Mouse (Mus musculus) heart, adult 2 months (tissue): ENCODE results near the gene Ell2. TPM values are rescaled to one million over a fixed set of nuclear protein-coding genes. Genes with fewer than 3 reads are reported as not detected.

Source experiments
- DNase-seq, 2 experiments: peaks; one replicate each; pipeline ENCODE4 v3.0.0; 2021
- H3K27ac ChIP-seq: fragments of 200-600 bp; 2 replicates; pipeline ENCODE4 v1.8.1; 2022
- H3K27me3 ChIP-seq: fragments of 200-500 bp; 2 replicates; pipeline ENCODE4 v1.6.1; 2012; ENCODE audit warnings: mild to moderate bottlenecking, low read length, inconsistent platforms, mixed read lengths; ENCODE audit not compliant: control insufficient read depth, insufficient read depth
- H3K36me3 ChIP-seq: fragments of 200-500 bp; 2 replicates; pipeline ENCODE4 v1.6.1; 2012; ENCODE audit warnings: low read length, inconsistent platforms; ENCODE audit not compliant: control insufficient read depth, insufficient read depth
- H3K4me1 ChIP-seq: fragments of 200-500 bp; 2 replicates; pipeline ENCODE4 v1.6.1; 2011; ENCODE audit warnings: low read length; ENCODE audit not compliant: control insufficient read depth, insufficient read depth
- H3K4me3 ChIP-seq: fragments of 200-600 bp; 2 replicates; pipeline ENCODE4 v1.8.1; 2022
- H3K79me2 ChIP-seq: fragments of 200-500 bp; replicated peaks from 2 replicates; pipeline ENCODE4 v1.6.1; 2012; ENCODE audit warnings: mild to moderate bottlenecking, inconsistent platforms, low read length, moderate library complexity, mixed read lengths; ENCODE audit not compliant: control insufficient read depth, insufficient read depth
- H3K9ac ChIP-seq: fragments of 200-500 bp; 2 replicates; pipeline ENCODE4 v1.6.1; 2012; ENCODE audit warnings: low read depth, mild to moderate bottlenecking, control low read depth, inconsistent platforms, low read length, mixed read lengths
- CTCF ChIP-seq: fragments of 200-600 bp; IDR thresholded peaks from 2 replicates; pipeline ENCODE4 v1.8.1; 2022; ENCODE audit warnings: antibody characterized with exemption, mild to moderate bottlenecking, moderate library complexity
- EP300 ChIP-seq: fragments of 200-500 bp; IDR thresholded peaks from 2 replicates; pipeline ENCODE4 v1.6.1; 2011; ENCODE audit warnings: low read depth, low read length, control low read depth; ENCODE audit not compliant: insufficient read depth
- POLR2A ChIP-seq: fragments of 200-500 bp; IDR thresholded peaks from 2 replicates; pipeline ENCODE4 v1.6.1; 2011; ENCODE audit warnings: mild to moderate bottlenecking, low read depth, low read length, control low read depth; ENCODE audit not compliant: insufficient read depth
- WGBS: fragments of 180-500 bp; shearing (Covaris S2); methylation state at CpG from one replicate; pipeline ENCODE4 v1.1.7; 2018; 5-methylcytosine and 5-hydroxymethylcytosine counted together
- intact Hi-C: fragments of 180-260 bp; cut with DNase I; formaldehyde crosslinking; loops from one replicate; pipeline ENCODE4 v1.15.1; 2025
- polyA plus RNA-seq: library from polyadenylated mRNA; depleted of rRNA; stranded (reverse); fragments of >200 nt; gene quantifications from 2 replicates; pipeline ENCODE4 v1.2.3, GENCODE M21; 2012
- total RNA-seq, 2 experiments: library from RNA; stranded (reverse); gene quantifications; 2 replicates each; pipeline ENCODE4 v1.2.3; 2021

Gene Ell2
- total and polyA plus RNA-seq, 3 experiments = 3.4 to 30.0 (median 26.0) TPM

- intact Hi-C loops = no loop called here
Observed at GRCm38 (mm10) chr13:75729834-75730233, 23.3 kb downstream of the Ell2 start.

DNA sequence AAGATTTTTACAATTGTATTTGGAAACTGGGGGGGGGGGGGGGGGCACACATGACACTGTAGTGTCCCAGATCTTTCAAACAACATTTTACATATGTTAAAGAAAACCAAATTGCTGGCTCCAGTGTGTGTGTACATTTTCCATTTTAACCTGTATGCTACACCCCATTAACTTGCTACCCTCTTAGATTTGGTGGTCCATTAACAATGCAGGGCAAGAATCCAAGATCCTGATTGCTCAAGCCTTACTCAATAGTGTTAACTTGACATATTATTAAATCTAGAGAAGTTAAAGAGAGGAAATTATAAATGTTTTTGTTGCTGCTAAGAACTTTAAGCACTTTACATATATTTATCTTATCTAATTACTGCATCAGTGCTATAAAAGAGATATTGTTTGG lies 24.2 kb downstream of the Ell2 start:
- no peak for DNase-seq
- no peaks in the 10 kb centered on the region for H3K27me3 ChIP-seq
- no peak overlapping the region for H3K4me3 ChIP-seq
- TF ChIP-seq EP300 (no peak), CTCF (no peak), POLR2A (no peak)
- H3K9ac ChIP-seq = no peak overlapping the region
- H3K4me1 ChIP-seq = no peaks in the 10 kb centered on the region; the same call in 1 of the 2 replicates
- no peaks in the 10 kb centered on the region for H3K36me3 ChIP-seq
- no peaks in the 10 kb centered on the region for H3K79me2 ChIP-seq
- no peak overlapping the region for H3K27ac ChIP-seq
- intact Hi-C loops = no loop called here

More at GRCm38 (mm10) chr13:75729834-75730233, 23.3 kb downstream of the Ell2 start:
- no peaks in the 10 kb centered on the region; the same call in 1 of the 2 replicates for H3K4me1 ChIP-seq
- H3K27me3 ChIP-seq = no peaks in the 10 kb centered on the region
- no peak for DNase-seq
- no peak overlapping the region for H3K4me3 ChIP-seq
- 86% methylated on average over 1 of the region's 1 CpGs for WGBS
- no peak for TF ChIP-seq CTCF
- TF ChIP-seq POLR2A = no peak
- TF ChIP-seq EP300 = no peak
- H3K79me2 ChIP-seq = no peaks in the 10 kb centered on the region
- no peak overlapping the region for H3K9ac ChIP-seq
- H3K27ac ChIP-seq = no peak overlapping the region
- no peaks in the 10 kb centered on the region for H3K36me3 ChIP-seq

GRCm38 (mm10) chr13:75733594-75734161 lies 27.1 kb downstream of the Ell2 start:
- Histone ChIP-seq H3K4me1 (peaks cover 4% of the 10 kb centered on the region), H3K27me3 (no peaks in the 10 kb centered on the region), H3K9ac (no peak overlapping the region), H3K4me3 (no peak overlapping the region), H3K27ac (no peak overlapping the region), H3K36me3 (no peaks in the 10 kb centered on the region), H3K79me2 (no peaks in the 10 kb centered on the region)
- TF ChIP-seq POLR2A (no peak), CTCF (no peak), EP300 (no peak)
- no peak for DNase-seq
- intact Hi-C loops = no loop called here
- WGBS = 39% methylated on average over 3 of the region's 3 CpGs

- DNase-seq = no peak
- peaks cover 5% of the 10 kb centered on the region for H3K4me1 ChIP-seq
- no peaks in the 10 kb centered on the region for H3K36me3 ChIP-seq
- H3K4me3 ChIP-seq = no peak overlapping the region
- no peaks in the 10 kb centered on the region for H3K79me2 ChIP-seq
- no peak overlapping the region for H3K27ac ChIP-seq
- H3K27me3 ChIP-seq = no peaks in the 10 kb centered on the region
- 94% methylated on average over 5 of the region's 5 CpGs for WGBS
- TF ChIP-seq EP300 = no peak
- no peak for TF ChIP-seq CTCF
- no peak for TF ChIP-seq POLR2A
- intact Hi-C loops = no loop called here
- no peak overlapping the region for H3K9ac ChIP-seq
Observed at GRCm38 (mm10) chr13:75734231-75734630, 27.7 kb downstream of the Ell2 start.

DNA sequence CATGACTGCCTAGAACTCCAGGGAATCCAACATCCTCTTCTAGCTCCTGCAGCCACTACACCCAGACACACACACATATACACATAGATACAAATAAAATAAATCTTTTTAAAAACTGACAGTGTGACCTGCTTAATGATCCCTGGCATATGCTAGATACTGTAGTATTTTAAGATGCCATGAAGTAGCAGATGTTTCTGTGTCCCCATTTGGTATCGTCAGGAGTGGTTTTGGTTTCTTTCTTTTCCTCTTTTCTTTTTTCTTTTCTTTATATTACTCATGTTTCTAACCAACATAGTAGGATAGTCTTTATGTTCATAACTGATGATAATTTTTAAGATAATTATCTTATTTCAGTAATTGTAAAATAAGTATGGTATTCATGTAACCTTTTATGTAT lies 29.0 kb downstream of the Ell2 start:
- 96% methylated on average over 1 of the region's 1 CpGs for WGBS
- H3K9ac ChIP-seq = no peak overlapping the region
- H3K4me1 ChIP-seq = peaks cover 6% of the 10 kb centered on the region
- DNase-seq = no peak
- H3K36me3 ChIP-seq = peaks cover 3% of the 10 kb centered on the region
- intact Hi-C loops = no loop called here
- H3K4me3 ChIP-seq = no peak overlapping the region
- no peak overlapping the region for H3K27ac ChIP-seq
- no peaks in the 10 kb centered on the region for H3K27me3 ChIP-seq
- H3K79me2 ChIP-seq = no peaks in the 10 kb centered on the region
- no peak for TF ChIP-seq POLR2A
- TF ChIP-seq CTCF = no peak
- TF ChIP-seq EP300 = no peak

DNA sequence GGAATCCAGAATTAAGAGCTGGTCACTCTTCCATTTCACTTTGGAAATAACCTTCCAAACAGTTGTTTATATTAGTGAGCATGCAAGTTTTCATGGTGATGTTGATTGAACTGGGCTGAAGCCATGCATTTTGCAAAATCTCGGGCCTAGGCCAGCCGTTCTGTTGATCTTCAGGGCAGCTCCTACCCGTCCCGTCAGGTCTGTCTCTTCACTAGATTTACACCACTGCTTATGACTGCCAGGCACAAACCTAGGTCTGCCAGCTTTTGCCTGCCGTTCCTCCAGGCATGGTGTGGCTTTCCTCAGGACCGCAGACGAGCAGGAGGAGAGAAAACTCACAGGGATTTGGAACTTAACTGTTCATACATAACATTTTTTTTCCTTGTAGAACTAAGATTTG lies 31.4 kb downstream of the Ell2 start:
- 61% methylated on average over 7 of the region's 7 CpGs for WGBS
- Histone ChIP-seq H3K9ac (no peak overlapping the region), H3K27me3 (no peaks in the 10 kb centered on the region), H3K4me1 (peaks cover 6% of the 10 kb centered on the region), H3K27ac (no peak overlapping the region), H3K36me3 (peaks cover 3% of the 10 kb centered on the region), H3K4me3 (no peak overlapping the region), H3K79me2 (no peaks in the 10 kb centered on the region)
- intact Hi-C loops = no loop called here
- DNase-seq = peak in 1 of 2 experiments; percentile 9
- TF ChIP-seq CTCF (no peak), EP300 (no peak), POLR2A (no peak)
